Mouse (Mus musculus) thymus, postnatal 0 days (tissue): ENCODE data around the gene Dedd2. TPM values are rescaled to one million over a fixed set of nuclear protein-coding genes. Genes with fewer than 3 reads are reported as not detected.
A peak's percentile ranks its signal among the peaks of the same experiment; 100 is the strongest.
"Not testable (repeated sequence)": the region's sequence is repeated elsewhere in the genome, so short reads cannot be mapped to it uniquely, and the experiment has no call there.

ENCODE experiments used
- DNase-seq: peaks from one replicate; pipeline ENCODE4 v3.0.0-alpha.2; 2015; ENCODE audit warnings: low spot score
- polyA plus RNA-seq: library from polyadenylated mRNA; unstranded; fragments of >200 nt; fragmentation: Nextera tagmentation; extraction: Ambion mirVana; gene quantifications from 2 replicates; pipeline ENCODE4 v1.2.1, GENCODE M21; 2015

The Dedd2 gene
- polyA plus RNA-seq = 28.4 and 32.8 TPM in 2 replicates

- no peak for DNase-seq
Measured at GRCm38 (mm10) chr7:25220457-25221101, at the start of gene Dedd2. Gene Dedd2 (minus strand): TSS chr7:25220615.

GRCm38 (mm10) chr7:25269545-25270271 is 49.3 kb upstream of the Dedd2 start:
- no peak for DNase-seq

GRCm38 (mm10) chr7:25269029-25269428 is 48.6 kb upstream of the Dedd2 start:
- peak; percentile 26 for DNase-seq

GRCm38 (mm10) chr7:25268588-25268987 is 48.2 kb upstream of the Dedd2 start:
- no peak for DNase-seq

- peak; percentile 100 for DNase-seq
Measured at GRCm38 (mm10) chr7:25267751-25268463, 47.5 kb upstream of the Dedd2 start.

GRCm38 (mm10) chr7:25267301-25267750 is 46.9 kb upstream of the Dedd2 start, which contains the start of gene Cic:
Gene Cic (plus strand): TSS chr7:25267704.
- DNase-seq = peak; percentile 100

GRCm38 (mm10) chr7:25266180-25266962 is 46.0 kb upstream of the Dedd2 start:
- DNase-seq = no peak

GRCm38 (mm10) chr7:25265743-25266142 is 45.3 kb upstream of the Dedd2 start:
- DNase-seq = not testable (repeated sequence)

GRCm38 (mm10) chr7:25263968-25264870 is 43.8 kb upstream of the Dedd2 start:
- no peak for DNase-seq

- DNase-seq = no peak
Measured at GRCm38 (mm10) chr7:25261896-25262295, 41.5 kb upstream of the Dedd2 start.

- no peak for DNase-seq
Measured at GRCm38 (mm10) chr7:25251822-25252221, 31.4 kb upstream of the Dedd2 start.

- DNase-seq = no peak
Measured at GRCm38 (mm10) chr7:25251071-25251791, 30.8 kb upstream of the Dedd2 start.

- DNase-seq = peak; percentile 92
Measured at GRCm38 (mm10) chr7:25250141-25250972, 29.9 kb upstream of the Dedd2 start, which contains the start of gene Erf. Gene Erf (minus strand): TSS chr7:25250761.

- DNase-seq = peak; percentile 79
Measured at GRCm38 (mm10) chr7:25249314-25250140, 29.1 kb upstream of the Dedd2 start.

GRCm38 (mm10) chr7:25248846-25249313 is 28.5 kb upstream of the Dedd2 start:
- no peak for DNase-seq

- peak; percentile 43 for DNase-seq
Measured at GRCm38 (mm10) chr7:25248018-25248647, 27.7 kb upstream of the Dedd2 start.

GRCm38 (mm10) chr7:25247498-25247897 is 27.1 kb upstream of the Dedd2 start:
- no peak for DNase-seq
